Mouse (Mus musculus) bone marrow, adult 2 months (tissue): ENCODE measurements around the gene Olfr523.

ENCODE experiments used
- CTCF ChIP-seq: fragments of 200-500 bp; IDR thresholded peaks from 2 replicates; pipeline ENCODE4 v1.5.1; 2011; ENCODE audit warnings: low read length, control low read depth; ENCODE audit not compliant: control insufficient read depth, insufficient read depth
- POLR2A ChIP-seq: fragments of 200-500 bp; IDR thresholded peaks from 2 replicates; pipeline ENCODE4 v1.6.1; 2011; ENCODE audit warnings: low read depth, mild to moderate bottlenecking, control low read depth, low read length, borderline replicate concordance; ENCODE audit not compliant: control insufficient read depth

- TF ChIP-seq CTCF, result no peak
- no peak for TF ChIP-seq POLR2A
Measured at GRCm38 (mm10) chr7:140208677-140209076, 35.7 kb downstream of the Olfr523 start.
